Mouse (Mus musculus) spleen, adult 18-20 months (tissue): ENCODE results near the gene Myo1d.
A peak's percentile ranks its signal among the peaks of the same experiment; 100 is the strongest.

Experiments
- DNase-seq, 2 experiments: peaks; one replicate each; pipeline ENCODE4 v3.0.0; 2022; ENCODE audit warnings: mixed read lengths in 2 of 2

Gene Myo1d

GRCm38 (mm10) chr11:80613534-80613933 is 166.3 kb downstream of the Myo1d start:
- no peak for DNase-seq

- peak; percentile 12 to 16 for DNase-seq
Observed at GRCm38 (mm10) chr11:80602707-80603441, 177.0 kb downstream of the Myo1d start.

GRCm38 (mm10) chr11:80602041-80602458 is 177.8 kb downstream of the Myo1d start:
- DNase-seq, result peak in 1 of 2 experiments; percentile 13

- no peak for DNase-seq
Observed at GRCm38 (mm10) chr11:80601040-80601864, 178.6 kb downstream of the Myo1d start.

GRCm38 (mm10) chr11:80595482-80595881 is 184.3 kb downstream of the Myo1d start:
- DNase-seq, result no peak

- DNase-seq, result no peak
Observed at GRCm38 (mm10) chr11:80589387-80589786, 190.4 kb downstream of the Myo1d start.

- DNase-seq, result no peak
Observed at GRCm38 (mm10) chr11:80585761-80586160, 194.1 kb downstream of the Myo1d start.

- DNase-seq, result no peak
Observed at GRCm38 (mm10) chr11:80585211-80585610, 194.6 kb downstream of the Myo1d start.

- no peak for DNase-seq
Observed at GRCm38 (mm10) chr11:80580494-80580893, 199.3 kb downstream of the Myo1d start.

- DNase-seq, result no peak
Observed at GRCm38 (mm10) chr11:80577747-80578640, 201.8 kb downstream of the Myo1d start.

- no peak for DNase-seq
Observed at GRCm38 (mm10) chr11:80575794-80576193, 204.0 kb downstream of the Myo1d start.

- DNase-seq, result no peak
Observed at GRCm38 (mm10) chr11:80566286-80566685, 213.5 kb downstream of the Myo1d start.

GRCm38 (mm10) chr11:80564975-80565965 is 214.6 kb downstream of the Myo1d start:
- DNase-seq, result no peak

GRCm38 (mm10) chr11:80562479-80562878 is 217.3 kb downstream of the Myo1d start:
- DNase-seq, result peak; percentile 20 to 56

- DNase-seq, result no peak
Observed at GRCm38 (mm10) chr11:80560770-80561169, 219.1 kb downstream of the Myo1d start.

- no peak for DNase-seq
Observed at GRCm38 (mm10) chr11:80555416-80555815, 224.4 kb downstream of the Myo1d start.

GRCm38 (mm10) chr11:80553046-80553445 is 226.8 kb downstream of the Myo1d start:
- DNase-seq, result no peak

- no peak for DNase-seq
Observed at GRCm38 (mm10) chr11:80551634-80552033, 228.2 kb downstream of the Myo1d start.

GRCm38 (mm10) chr11:80550264-80550663 is 229.6 kb downstream of the Myo1d start:
- no peak for DNase-seq

- no peak for DNase-seq
Observed at GRCm38 (mm10) chr11:80549854-80550253, 230.0 kb downstream of the Myo1d start.

GRCm38 (mm10) chr11:80546233-80546632 is 233.6 kb downstream of the Myo1d start:
- DNase-seq, result no peak

- no peak for DNase-seq
Observed at GRCm38 (mm10) chr11:80539056-80539455, 240.8 kb downstream of the Myo1d start.
